Mouse (Mus musculus): ENCODE data around the gene Tbc1d8.

DNA sequence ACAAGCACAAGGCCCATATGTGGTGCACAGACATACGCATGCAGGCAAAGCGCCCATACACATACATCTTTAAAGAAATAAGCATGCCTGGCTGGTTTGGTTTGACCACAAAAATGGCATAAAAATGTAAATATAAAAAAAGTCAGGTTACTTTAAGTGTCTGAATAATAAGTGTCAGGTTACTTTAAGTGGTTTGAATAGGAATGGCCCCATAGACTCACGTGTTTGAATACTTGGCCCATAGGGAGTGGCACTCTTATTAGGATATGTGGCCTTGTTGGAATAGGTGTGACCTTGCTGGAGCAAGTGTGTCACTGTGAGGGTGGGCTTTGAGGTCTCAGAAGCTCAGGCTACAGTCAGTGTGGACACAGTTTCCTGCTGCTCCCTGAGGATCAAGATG lies 83.9 kb downstream of the Tbc1d8 start:
- TF ChIP-seq CTCF (conservative IDR thresholded peaks at IDR 0.05; ENCODE audit: insufficient read depth, insufficient read length, low read depth, low read length) (no peak), POLR2A (IDR thresholded peaks at IDR 0.05; ENCODE audit: low read depth, low read length) (no peak)

Data from kidney, adult 2 months (tissue).